Mouse (Mus musculus): Measurements from ENCODE around the gene Smarcd1. TPM values are rescaled to one million over a fixed set of nuclear protein-coding genes. Genes with fewer than 3 reads are reported as not detected.

Gene Smarcd1
- total RNA-seq, 2 experiments from 2014 or later: 9.4 to 11.5 TPM

DNA sequence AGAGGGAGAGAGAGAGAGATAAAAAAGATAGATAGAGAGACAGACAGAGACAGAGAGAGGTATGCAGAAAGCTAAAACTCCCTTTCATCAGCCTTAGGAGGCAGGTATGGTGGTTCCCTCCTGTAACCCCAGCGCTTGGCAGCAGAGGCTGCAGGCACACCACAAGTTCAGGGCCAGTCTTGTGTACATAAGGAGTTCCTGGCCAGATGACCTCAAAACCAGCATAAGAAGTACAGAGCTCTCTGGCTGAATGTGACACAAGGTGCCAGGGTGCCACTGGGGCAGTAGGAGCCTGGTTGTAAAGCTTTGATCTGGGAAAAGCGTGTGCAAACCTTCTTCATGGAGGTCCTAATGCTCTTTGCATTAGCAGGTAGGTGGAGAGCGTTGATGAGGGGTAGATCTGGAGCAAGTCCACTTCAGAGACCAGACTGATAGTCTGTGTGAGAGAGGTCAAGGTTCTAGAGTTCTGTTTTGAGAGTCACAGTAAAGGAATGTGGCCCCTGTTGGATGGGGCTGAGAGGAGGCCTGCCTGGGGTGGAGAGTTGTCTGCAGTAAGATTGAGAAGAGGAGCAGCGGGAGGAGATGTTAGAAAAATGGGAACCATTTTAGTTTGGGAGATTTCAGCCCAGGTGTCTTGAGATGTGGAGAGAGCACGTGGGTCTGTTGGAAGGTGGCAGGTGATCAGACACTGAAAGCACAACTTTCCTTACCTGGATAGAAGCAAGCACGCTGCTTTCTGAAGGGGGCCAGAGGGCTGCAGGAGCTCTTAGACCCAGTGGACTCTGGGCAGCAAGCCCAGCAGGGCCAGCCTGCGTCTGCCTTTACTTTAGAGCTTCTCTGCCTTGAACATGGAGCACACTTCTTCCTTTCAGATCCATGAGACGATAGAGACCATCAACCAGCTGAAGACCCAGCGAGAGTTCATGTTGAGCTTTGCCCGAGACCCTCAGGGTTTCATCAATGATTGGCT is 8.6 kb downstream of the Smarcd1 start:
- DNase-seq: no peak
- intact Hi-C loops (cut with DNase I; ENCODE audit: low total_unique reads): loop anchor here (5.0 kb wide), 1 partner anchor 67 kb away; no protein-coding TSS in a partner anchor

DNA sequence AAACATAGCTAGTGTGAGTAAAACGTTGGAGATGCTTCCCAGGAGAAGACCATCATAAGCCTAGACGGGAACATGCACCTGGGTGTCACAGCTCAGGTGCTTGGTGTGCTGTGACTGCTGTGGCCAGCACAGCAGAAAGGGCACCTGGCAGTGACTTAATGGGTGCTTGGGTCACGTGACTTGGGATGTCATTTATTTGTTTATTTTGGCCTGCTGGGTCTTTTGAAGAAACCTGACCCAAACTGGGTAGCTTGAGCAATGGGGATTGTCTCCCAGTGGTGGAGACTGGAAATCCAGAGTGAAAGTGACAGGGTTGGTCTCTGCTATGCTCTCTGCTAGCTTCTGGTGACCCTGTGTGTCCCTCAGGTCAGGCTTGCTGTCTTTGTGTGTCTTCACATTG is 9.6 kb downstream of the Smarcd1 start:
- no peak for DNase-seq
- intact Hi-C loops (cut with DNase I; ENCODE audit: low total_unique reads): loop anchor here (5.0 kb wide), 1 partner anchor 66 kb away; no protein-coding TSS in a partner anchor

DNA sequence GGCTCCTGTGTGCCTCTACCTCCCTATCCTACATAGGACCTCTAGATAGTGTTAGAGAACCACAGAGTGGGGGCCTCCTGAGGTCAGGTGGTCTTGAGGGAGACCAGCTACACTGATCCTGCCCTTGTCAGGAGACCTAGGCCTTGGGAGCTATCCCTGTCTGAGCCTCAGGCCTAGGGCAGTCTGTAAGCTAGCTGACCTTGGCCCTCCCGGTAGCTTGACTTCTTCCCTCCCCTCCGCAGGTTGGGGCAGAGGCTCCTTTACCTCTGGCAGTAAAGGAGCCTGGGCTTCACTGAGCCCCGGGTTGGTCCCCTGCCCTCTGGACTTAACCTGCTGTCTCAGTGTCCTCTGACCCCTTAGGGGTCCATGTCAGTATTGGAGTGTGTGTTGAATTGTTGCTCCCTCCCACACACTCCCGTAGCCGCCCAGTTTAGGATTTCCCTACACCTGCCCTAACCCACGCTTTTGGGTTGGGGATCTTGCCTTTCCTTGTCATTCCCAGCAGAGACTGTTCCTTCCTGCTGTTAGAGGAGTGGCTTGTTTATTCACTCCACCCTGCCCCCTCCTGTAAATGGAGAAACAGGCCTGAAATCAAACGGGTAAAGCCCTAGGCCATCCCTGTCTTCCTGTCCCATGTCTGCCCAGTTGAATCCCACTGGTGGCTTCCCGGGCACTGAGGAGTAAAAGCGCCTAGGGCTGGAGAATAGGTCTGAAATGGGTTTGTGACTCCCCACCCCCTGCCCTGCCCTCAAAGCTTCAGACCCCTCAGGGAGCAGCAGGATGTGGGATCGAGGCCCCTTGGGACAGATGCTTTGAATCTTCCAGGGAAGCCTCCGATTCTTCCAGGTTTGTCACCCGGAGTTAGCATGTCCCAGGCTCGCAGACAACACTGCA is 11.0 kb downstream of the Smarcd1 start:
- intact Hi-C loops (cut with DNase I; ENCODE audit: low total_unique reads): loop anchor here (5.0 kb wide), 1 partner anchor 64 kb away; no protein-coding TSS in a partner anchor
- DNase-seq: no peak

DNA sequence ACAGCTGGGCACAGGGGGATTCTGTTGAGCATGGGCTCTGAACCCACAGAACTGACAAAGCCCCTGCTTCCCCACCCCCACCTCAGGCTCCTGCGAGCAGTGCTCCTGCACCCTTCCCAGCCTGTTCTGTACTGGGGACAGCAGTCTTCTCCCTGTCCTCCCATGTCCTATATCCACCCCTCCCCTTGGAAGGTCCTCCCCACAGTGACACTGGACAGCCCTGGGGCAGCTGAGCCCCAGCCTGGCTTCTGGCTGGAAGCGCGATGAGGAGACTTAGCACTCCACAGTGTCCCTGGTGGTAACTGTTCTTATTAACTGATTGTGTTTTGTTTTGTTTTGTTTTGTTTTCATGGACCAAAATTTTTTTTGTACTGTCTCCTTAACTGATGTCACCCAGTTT is 11.6 kb downstream of the Smarcd1 start:
- intact Hi-C loops (cut with DNase I; ENCODE audit: low total_unique reads): loop anchor here (5.0 kb wide), 1 partner anchor 64 kb away; no protein-coding TSS in a partner anchor

DNA sequence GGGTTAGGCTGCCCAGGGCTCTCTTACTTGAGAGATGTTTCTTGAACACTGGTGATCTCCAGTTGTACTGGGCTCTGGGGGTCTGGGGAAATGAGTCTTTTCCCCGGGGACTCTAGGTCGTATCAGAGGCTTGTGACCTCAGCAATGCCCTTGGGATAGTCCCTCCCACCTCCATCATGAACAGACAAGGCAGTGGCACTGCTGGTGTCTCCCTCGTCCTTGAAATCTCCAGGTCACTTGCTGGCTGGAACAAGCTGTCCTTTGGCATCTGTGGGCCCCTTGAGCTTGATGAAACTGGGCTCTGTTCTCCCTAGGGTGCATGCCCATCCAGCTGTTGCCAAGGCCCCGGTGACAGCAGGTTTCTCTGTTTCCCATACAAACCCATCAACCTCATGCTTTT is 12.3 kb downstream of the Smarcd1 start:
- intact Hi-C loops (cut with DNase I; ENCODE audit: low total_unique reads): loop anchor here (5.0 kb wide), 1 partner anchor 63 kb away; no protein-coding TSS in a partner anchor
- no peak for DNase-seq

More for the DNA sequence above, 11.6 kb downstream of the Smarcd1 start:
- no peak for DNase-seq

DNA sequence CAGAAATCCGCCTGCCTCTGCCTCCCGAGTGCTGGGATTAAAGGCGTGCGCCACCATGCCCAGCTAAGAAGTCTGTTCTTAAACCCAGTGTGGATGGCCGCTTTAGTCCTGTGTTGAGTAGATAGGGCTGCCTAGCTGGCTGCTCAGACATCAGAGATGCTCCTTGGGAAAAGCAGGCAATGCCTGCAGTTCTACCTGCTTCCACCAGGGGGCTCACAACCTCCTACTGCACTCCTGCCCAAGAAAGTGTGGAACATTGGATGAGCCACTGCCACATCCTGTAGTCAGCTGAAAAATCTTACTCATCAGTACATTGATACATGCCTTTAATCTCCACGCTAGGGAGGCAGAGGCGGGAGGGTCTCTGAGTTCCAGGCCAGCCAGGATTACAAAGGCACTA is 12.9 kb downstream of the Smarcd1 start:
- DNase-seq: peak; percentile 75
- intact Hi-C loops (cut with DNase I; ENCODE audit: low total_unique reads): loop anchor here (5.0 kb wide), 1 partner anchor 62 kb away; no protein-coding TSS in a partner anchor

GRCm38 (mm10) chr15:99715361-99715865 is 13.5 kb downstream of the Smarcd1 start:
- no peak for DNase-seq
- intact Hi-C loops (cut with DNase I; ENCODE audit: low total_unique reads): no loop called here

GRCm38 (mm10) chr15:99715982-99716746 is 14.2 kb downstream of the Smarcd1 start:
- no peak for DNase-seq
- intact Hi-C loops (cut with DNase I; ENCODE audit: low total_unique reads): no loop called here

DNA sequence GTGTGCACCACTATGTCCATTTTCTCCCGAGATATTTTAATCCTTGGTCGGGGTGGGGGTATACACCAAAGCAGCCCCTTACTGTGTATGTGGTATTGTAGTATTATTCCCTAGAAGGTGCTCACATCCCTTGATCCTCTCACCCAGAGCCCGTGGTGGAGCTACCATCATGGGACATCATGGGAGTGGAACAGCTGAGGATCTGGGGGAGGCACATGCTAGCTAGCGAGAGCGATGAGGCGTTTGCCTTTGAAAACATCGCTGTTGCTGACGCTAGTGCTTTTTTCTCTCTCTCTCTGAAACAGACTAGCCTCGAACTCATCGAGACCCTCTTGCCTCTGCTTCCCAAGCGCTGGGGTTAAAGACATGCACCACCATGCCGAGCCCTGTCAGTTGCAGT is 14.9 kb downstream of the Smarcd1 start:
- DNase-seq: no peak
- intact Hi-C loops (cut with DNase I; ENCODE audit: low total_unique reads): no loop called here

GRCm38 (mm10) chr15:99717386-99718334 is 15.7 kb downstream of the Smarcd1 start, which contains the start of gene Gpd1:
TSS of gene Gpd1 (plus strand) at chr15:99717515.
- peak; percentile 80 for DNase-seq
- intact Hi-C loops (cut with DNase I; ENCODE audit: low total_unique reads): no loop called here

- DNase-seq: peak; percentile 59
- intact Hi-C loops (cut with DNase I; ENCODE audit: low total_unique reads): no loop called here
These were observed 16.6 kb downstream of the Smarcd1 start for GRCm38 (mm10) chr15:99718461-99719021.

GRCm38 (mm10) chr15:99719865-99720264 is 17.9 kb downstream of the Smarcd1 start:
- intact Hi-C loops (cut with DNase I; ENCODE audit: low total_unique reads): loop anchor here (10.0 kb wide), 1 partner anchor 185 kb away; no protein-coding TSS in a partner anchor
- no peak for DNase-seq

GRCm38 (mm10) chr15:99721921-99722743 is 20.2 kb downstream of the Smarcd1 start:
- intact Hi-C loops (cut with DNase I; ENCODE audit: low total_unique reads): loop anchor here (10.0 kb wide), 1 partner anchor 183 kb away; no protein-coding TSS in a partner anchor
- no peak for DNase-seq

DNA sequence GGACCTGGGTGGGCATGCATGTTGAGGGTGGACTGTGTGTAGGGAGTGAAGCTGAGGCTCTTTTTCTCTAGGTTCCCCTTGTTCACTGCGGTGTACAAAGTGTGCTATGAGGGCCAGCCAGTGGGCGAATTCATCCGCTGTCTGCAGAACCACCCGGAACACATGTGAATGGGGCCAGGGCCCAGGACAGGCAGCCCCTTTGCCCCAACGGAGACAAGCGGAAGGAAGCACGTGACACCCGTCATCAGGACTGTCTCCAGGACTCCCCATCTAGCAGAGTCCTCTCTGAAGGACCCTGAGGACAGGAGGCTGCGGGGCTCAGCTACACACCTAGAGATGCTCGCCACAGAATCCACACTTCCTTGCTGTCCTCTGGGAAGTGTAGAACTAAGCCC is 21.2 kb downstream of the Smarcd1 start:
- intact Hi-C loops (cut with DNase I; ENCODE audit: low total_unique reads): loop anchor here (10.0 kb wide), 1 partner anchor 182 kb away; no protein-coding TSS in a partner anchor
- DNase-seq: no peak

GRCm38 (mm10) chr15:99723515-99724291 is 21.8 kb downstream of the Smarcd1 start:
- peak; percentile 82 for DNase-seq
- intact Hi-C loops (cut with DNase I; ENCODE audit: low total_unique reads): loop anchor here (10.0 kb wide), 1 partner anchor 181 kb away; no protein-coding TSS in a partner anchor

Data from gastrocnemius, postnatal 14 days (tissue).